Mouse (Mus musculus) G1E (cell line): ENCODE data around the gene Rgcc.

Experiments used
- CTCF ChIP-seq: IDR thresholded peaks from 2 replicates; pipeline ENCODE4 v1.5.1; 2012; ENCODE audit warnings: low read depth, low read length, inconsistent platforms, mixed read lengths
- GATA1 ChIP-seq: IDR thresholded peaks from 2 replicates; pipeline ENCODE4 v1.6.1; 2012; ENCODE audit warnings: borderline replicate concordance, low read length, inconsistent platforms, mixed read lengths
- POLR2AphosphoS5 ChIP-seq: IDR thresholded peaks from 2 replicates; pipeline ENCODE4 v1.6.1; 2012; ENCODE audit warnings: low read depth, low read length, inconsistent platforms; ENCODE audit not compliant: insufficient replicate concordance

DNA sequence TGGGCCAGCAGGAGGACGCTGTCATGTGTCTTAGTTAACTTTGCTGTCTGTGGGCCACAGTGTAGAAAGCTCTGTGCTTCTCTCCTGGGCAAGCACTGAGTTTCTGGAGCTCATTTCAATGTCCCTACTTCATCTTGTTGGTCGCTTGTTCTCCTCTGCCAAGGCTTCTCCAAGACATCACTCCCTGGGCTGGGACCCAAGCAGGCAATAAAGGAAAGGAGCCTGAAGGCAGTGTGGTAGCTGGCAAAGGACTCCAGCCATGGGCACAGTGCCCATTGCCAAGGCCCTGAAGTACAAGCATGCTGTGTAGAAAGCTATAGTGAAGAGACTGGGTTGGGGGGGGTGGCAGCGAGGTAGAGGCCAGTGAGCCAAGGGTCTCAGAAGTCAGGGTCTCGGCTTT, 38.8 kb downstream of the Rgcc start:
- TF ChIP-seq GATA1 (no peak), CTCF (no peak), POLR2AphosphoS5 (no peak)
